Mouse (Mus musculus) cerebellum, adult 2 months (tissue): ENCODE data around the gene Mad1l1. TPM values are rescaled to one million over a fixed set of nuclear protein-coding genes. Genes with fewer than 3 reads are reported as not detected.

Source experiments
- DNase-seq, 2 experiments: peaks; one replicate each; pipeline ENCODE4 v3.0.0; 2021
- H3K27ac ChIP-seq: fragments of 200-500 bp; 2 replicates; pipeline ENCODE4 v1.5.1; 2012; ENCODE audit warnings: low read length, control low read depth, inconsistent platforms; ENCODE audit not compliant: insufficient read depth
- H3K27me3 ChIP-seq: fragments of 200-500 bp; 2 replicates; pipeline ENCODE4 v1.6.1; 2012; ENCODE audit warnings: inconsistent platforms, mild to moderate bottlenecking, low read length, moderate library complexity; ENCODE audit not compliant: control insufficient read depth, insufficient read depth
- H3K4me1 ChIP-seq: fragments of 200-500 bp; 2 replicates; pipeline ENCODE4 v1.6.1; 2011; ENCODE audit warnings: low read length; ENCODE audit not compliant: control insufficient read depth, insufficient read depth
- H3K4me3 ChIP-seq: fragments of 200-500 bp; replicated peaks from 2 replicates; pipeline ENCODE3; 2011; ENCODE audit warnings: mild to moderate bottlenecking, low read depth, low read length, control low read depth; ENCODE audit not compliant: insufficient read depth
- CTCF ChIP-seq: fragments of 200-500 bp; IDR thresholded peaks from 2 replicates; pipeline ENCODE4 v1.5.1; 2011; ENCODE audit warnings: low read depth, mild to moderate bottlenecking, control low read depth, low read length, moderate library complexity, borderline replicate concordance; ENCODE audit not compliant: insufficient read depth
- POLR2A ChIP-seq: fragments of 200-500 bp; IDR thresholded peaks from 2 replicates; pipeline ENCODE4 v1.6.1; 2011; ENCODE audit warnings: low read length, control low read depth, borderline replicate concordance; ENCODE audit not compliant: insufficient read depth
- WGBS: fragments of 180-500 bp; shearing (Covaris S2); methylation state at CpG from one replicate; pipeline ENCODE4 v1.1.7; 2018; 5-methylcytosine and 5-hydroxymethylcytosine counted together
- polyA plus RNA-seq: library from polyadenylated mRNA; depleted of rRNA; stranded (reverse); fragments of >200 nt; gene quantifications from 2 replicates; pipeline ENCODE4 v1.2.3, GENCODE M21; 2012

Gene Mad1l1
- polyA plus RNA-seq, 1 experiment, result 25.3 TPM

- H3K4me1 ChIP-seq, result peaks cover 11% of the 10 kb centered on the region; the same call in 1 of the 2 replicates
- no peak for TF ChIP-seq POLR2A
- TF ChIP-seq CTCF, result no peak
- DNase-seq, result no peak
Measured at GRCm38 (mm10) chr5:140102731-140103130, 218.6 kb downstream of the Mad1l1 start.

GRCm38 (mm10) chr5:140101409-140102009, 219.8 kb downstream of the Mad1l1 start:
- no peak for DNase-seq
- Histone ChIP-seq H3K4me3 (no peak overlapping the region), H3K4me1 (peaks cover 19% of the 10 kb centered on the region), H3K27ac (no peak overlapping the region), H3K27me3 (no peaks in the 10 kb centered on the region)
- TF ChIP-seq POLR2A, result no peak
- TF ChIP-seq CTCF, result no peak
- WGBS, result 90% methylated on average over 14 of the region's 14 CpGs

More at GRCm38 (mm10) chr5:140102731-140103130, 218.6 kb downstream of the Mad1l1 start:
- no peak overlapping the region for H3K4me3 ChIP-seq
- 96% methylated on average over 8 of the region's 8 CpGs for WGBS
- no peaks in the 10 kb centered on the region for H3K27me3 ChIP-seq
- H3K27ac ChIP-seq, result no peak overlapping the region

- DNase-seq, result peak; percentile 84 to 91
- H3K27me3 ChIP-seq, result no peaks in the 10 kb centered on the region
- WGBS, result 19% methylated on average over 5 of the region's 5 CpGs
- no peak overlapping the region for H3K4me3 ChIP-seq
- no peak overlapping the region for H3K27ac ChIP-seq
- TF ChIP-seq POLR2A (no peak), CTCF (no peak)
- peaks cover 19% of the 10 kb centered on the region for H3K4me1 ChIP-seq
Measured at GRCm38 (mm10) chr5:140098711-140099110, 222.6 kb downstream of the Mad1l1 start.

- TF ChIP-seq CTCF (no peak), POLR2A (no peak)
- H3K4me3 ChIP-seq, result no peak overlapping the region
- H3K27me3 ChIP-seq, result no peaks in the 10 kb centered on the region
- no peak overlapping the region for H3K27ac ChIP-seq
- DNase-seq, result peak in 1 of 2 experiments; percentile 37
- peaks cover 48% of the 10 kb centered on the region for H3K4me1 ChIP-seq
- WGBS, result 74% methylated on average over 2 of the region's 2 CpGs
Measured at GRCm38 (mm10) chr5:140095203-140095602, 226.1 kb downstream of the Mad1l1 start.

GRCm38 (mm10) chr5:140093489-140093888, 227.9 kb downstream of the Mad1l1 start:
- 73% methylated on average over 8 of the region's 8 CpGs for WGBS
- H3K4me3 ChIP-seq, result no peak overlapping the region
- H3K4me1 ChIP-seq, result peaks cover 42% of the 10 kb centered on the region
- peak; percentile 23 to 48 for DNase-seq
- no peaks in the 10 kb centered on the region for H3K27me3 ChIP-seq
- TF ChIP-seq POLR2A (no peak), CTCF (no peak)
- no peak overlapping the region for H3K27ac ChIP-seq

GRCm38 (mm10) chr5:140091601-140092000, 229.8 kb downstream of the Mad1l1 start:
- peaks cover 28% of the 10 kb centered on the region for H3K4me1 ChIP-seq
- 11% methylated on average over 11 of the region's 11 CpGs for WGBS
- H3K4me3 ChIP-seq, result no peak overlapping the region
- TF ChIP-seq POLR2A, result no peak
- TF ChIP-seq CTCF, result no peak
- DNase-seq, result peak; percentile 70 to 84
- H3K27ac ChIP-seq, result no peak overlapping the region
- no peaks in the 10 kb centered on the region for H3K27me3 ChIP-seq

GRCm38 (mm10) chr5:140089263-140089662, 232.1 kb downstream of the Mad1l1 start:
- Histone ChIP-seq H3K4me1 (peaks cover 28% of the 10 kb centered on the region), H3K4me3 (no peak overlapping the region), H3K27ac (no peak overlapping the region), H3K27me3 (no peaks in the 10 kb centered on the region)
- TF ChIP-seq CTCF, result no peak
- TF ChIP-seq POLR2A, result no peak
- DNase-seq, result no peak

GRCm38 (mm10) chr5:140087242-140087641, 234.1 kb downstream of the Mad1l1 start:
- no peak overlapping the region for H3K27ac ChIP-seq
- no peak for DNase-seq
- TF ChIP-seq POLR2A (no peak), CTCF (no peak)
- 79% methylated on average over 7 of the region's 7 CpGs for whole genome bisulfite sequencing
- no peaks in the 10 kb centered on the region for H3K27me3 ChIP-seq
- H3K4me1 ChIP-seq, result peaks cover 15% of the 10 kb centered on the region
- H3K4me3 ChIP-seq, result no peak overlapping the region
